Mouse (Mus musculus) midbrain, embryonic 14.5 days (tissue): ENCODE data around the gene Gatd1. TPM values are rescaled to one million over a fixed set of nuclear protein-coding genes. Genes with fewer than 3 reads are reported as not detected.

ENCODE experiments used
- ATAC-seq: fragments of 200-750 bp; cut with Nextera tagmentation; 2 replicates; pipeline ENCODE4 v1.8.0; 2017; ENCODE audit warnings: moderate number of reproducible peaks, moderate library complexity; ENCODE audit not compliant: low FRiP score, low TSS enrichment
- DNase-seq: peaks from one replicate; pipeline ENCODE4 v3.0.0-alpha.2; 2015
- H3K27ac ChIP-seq: fragments of 300-500 bp; sonication (generic); replicated peaks from 2 replicates; pipeline ENCODE4 v1.5.1; 2014; ENCODE audit warnings: mild to moderate bottlenecking, low read depth, low read length, moderate library complexity
- H3K27me3 ChIP-seq: fragments of 300-500 bp; sonication (generic); 2 replicates; pipeline ENCODE4 v1.6.1; 2014; ENCODE audit warnings: low read length, control low read depth, mixed read lengths; ENCODE audit not compliant: control insufficient read depth, insufficient read depth
- H3K36me3 ChIP-seq: fragments of 300-500 bp; sonication (generic); 2 replicates; pipeline ENCODE4 v1.6.1; 2014; ENCODE audit warnings: low read length, control low read depth; ENCODE audit not compliant: control insufficient read depth, insufficient read depth
- H3K4me1 ChIP-seq: fragments of 300-500 bp; sonication (generic); 2 replicates; pipeline ENCODE4 v1.6.1; 2014; ENCODE audit warnings: mild to moderate bottlenecking, antibody characterized with exemption, low read length, control low read depth; ENCODE audit not compliant: control insufficient read depth, insufficient read depth
- H3K4me2 ChIP-seq: fragments of 300-500 bp; sonication (generic); 2 replicates; pipeline ENCODE4 v1.6.1; 2014; ENCODE audit warnings: mild to moderate bottlenecking, low read length, moderate library complexity
- H3K4me3 ChIP-seq: fragments of 300-500 bp; sonication (generic); replicated peaks from 2 replicates; pipeline ENCODE4 v1.5.1; 2014; ENCODE audit warnings: low read depth, low read length
- H3K9ac ChIP-seq: fragments of 300-500 bp; sonication (generic); replicated peaks from 2 replicates; pipeline ENCODE4 v1.6.1; 2014; ENCODE audit warnings: mild to moderate bottlenecking, low read length, moderate library complexity
- H3K9me3 ChIP-seq: fragments of 300-500 bp; sonication (generic); 2 replicates; pipeline ENCODE4 v1.6.1; 2016; ENCODE audit warnings: low read length, control low read depth, mixed read lengths; ENCODE audit not compliant: control insufficient read depth
- WGBS: fragments of 180-500 bp; shearing (Covaris S2); extraction: QIAGEN DNeasy Blood & Tissue Kit; methylation state at CpG from one replicate; pipeline ENCODE4 v1.1.7; 2014; 5-methylcytosine and 5-hydroxymethylcytosine counted together
- polyA plus RNA-seq: library from polyadenylated mRNA; unstranded; fragments of >200 nt; fragmentation: Nextera tagmentation; extraction: Ambion mirVana; gene quantifications from 2 replicates; pipeline ENCODE4 v1.2.1, GENCODE M21; 2014

Gene Gatd1
- polyA plus RNA-seq, 1 experiment from 2014 or later, result 49.3 TPM

GRCm38 (mm10) chr7:141391625-141392551, 22.0 kb downstream of the Gatd1 start, which contains the start of gene Taldo1:
Taldo1 (plus strand) TSS chr7:141392199.
- peaks cover 13% of the 10 kb centered on the region for H3K4me1 ChIP-seq
- peak within 1 kb of the TSS; percentile 50 for H3K9ac ChIP-seq
- H3K27me3 ChIP-seq, result no peaks in the 10 kb centered on the region
- H3K27ac ChIP-seq, result peak within 1 kb of the TSS; percentile 66
- peak within 1 kb of the TSS; percentile 65 for H3K4me3 ChIP-seq
- no peaks in the 10 kb centered on the region for H3K9me3 ChIP-seq
- peaks cover 10% of the 10 kb centered on the region for H3K36me3 ChIP-seq
- ATAC-seq (peak; percentile 96), DNase-seq (peak; percentile 97)
- peak within 1 kb of the TSS; percentile 72 for H3K4me2 ChIP-seq
- under 1% methylated on average over 57 of the region's 57 CpGs for WGBS

DNA sequence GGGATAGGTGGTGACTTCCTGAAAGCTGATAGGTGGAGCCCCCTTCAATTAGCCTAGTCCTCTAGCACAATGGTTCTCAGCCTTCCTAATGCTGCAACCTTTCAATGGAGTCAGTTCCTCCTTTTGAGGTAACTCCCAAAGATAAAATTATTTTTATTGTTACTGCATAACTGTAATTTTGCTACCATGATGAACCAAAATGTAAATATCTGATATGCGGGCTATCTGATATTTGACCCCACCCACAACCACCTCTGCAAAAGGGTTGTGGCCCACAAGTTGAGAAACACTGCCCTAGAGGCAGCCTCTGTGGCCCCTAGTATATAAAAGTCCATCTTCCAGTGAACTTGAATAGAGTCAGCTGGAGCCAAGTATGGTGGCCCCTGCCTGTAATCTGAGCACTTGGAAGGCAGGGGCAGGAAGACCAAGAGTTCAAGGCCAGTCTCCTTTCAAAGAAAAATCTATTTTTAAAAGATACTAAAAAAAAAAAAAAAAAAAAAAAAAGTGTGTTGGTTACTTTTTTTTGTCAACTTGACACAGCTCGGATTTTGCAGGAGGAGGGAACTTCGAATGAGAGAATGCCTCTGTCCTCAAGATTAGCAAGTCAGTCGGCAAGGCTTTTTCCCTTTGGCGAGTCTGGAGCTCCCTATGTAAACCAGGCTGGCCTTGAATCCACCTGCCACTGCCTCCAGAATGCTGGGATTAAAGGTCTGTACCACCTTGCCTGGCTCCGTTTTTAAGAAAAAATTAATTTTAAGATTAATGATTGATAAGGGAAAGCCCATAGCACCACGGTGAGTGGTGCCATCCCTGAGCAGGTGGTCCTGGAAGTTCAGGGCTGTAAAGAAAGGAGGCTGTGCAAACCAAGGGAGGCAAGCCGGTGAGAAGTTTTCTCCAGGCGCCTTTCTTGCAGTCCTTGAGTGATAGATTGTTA, 23.3 kb downstream of the Gatd1 start:
- H3K27ac ChIP-seq, result no peak overlapping the region
- 58% methylated on average over 9 of the region's 9 CpGs for WGBS
- no peaks in the 10 kb centered on the region for H3K9me3 ChIP-seq
- no peak overlapping the region for H3K4me2 ChIP-seq
- H3K4me1 ChIP-seq, result peaks cover 13% of the 10 kb centered on the region
- ATAC-seq (no peak), DNase-seq (no peak)
- H3K4me3 ChIP-seq, result peak overlapping the region; percentile 65; the same call in 1 of the 2 replicates
- no peaks in the 10 kb centered on the region for H3K36me3 ChIP-seq
- H3K9ac ChIP-seq, result no peak overlapping the region
- no peaks in the 10 kb centered on the region for H3K27me3 ChIP-seq

- Histone ChIP-seq H3K36me3 (no peaks in the 10 kb centered on the region), H3K4me1 (peaks cover 13% of the 10 kb centered on the region), H3K27me3 (no peaks in the 10 kb centered on the region), H3K9ac (no peak overlapping the region), H3K4me3 (no peak overlapping the region), H3K9me3 (no peaks in the 10 kb centered on the region), H3K4me2 (no peak overlapping the region), H3K27ac (no peak overlapping the region)
- 52% methylated on average over 3 of the region's 3 CpGs for WGBS
- ATAC-seq (no peak), DNase-seq (no peak)
Observed at GRCm38 (mm10) chr7:141388487-141389109, 25.3 kb downstream of the Gatd1 start.

GRCm38 (mm10) chr7:141387807-141388486, 26.0 kb downstream of the Gatd1 start:
- WGBS, result 64% methylated on average over 2 of the region's 2 CpGs
- H3K9me3 ChIP-seq, result no peaks in the 10 kb centered on the region
- no peak overlapping the region for H3K9ac ChIP-seq
- H3K27me3 ChIP-seq, result no peaks in the 10 kb centered on the region
- no peak for DNase-seq
- no peak for ATAC-seq
- H3K4me2 ChIP-seq, result no peak overlapping the region
- no peak overlapping the region for H3K27ac ChIP-seq
- H3K36me3 ChIP-seq, result no peaks in the 10 kb centered on the region
- no peak overlapping the region for H3K4me3 ChIP-seq
- peaks cover 9% of the 10 kb centered on the region for H3K4me1 ChIP-seq

DNA sequence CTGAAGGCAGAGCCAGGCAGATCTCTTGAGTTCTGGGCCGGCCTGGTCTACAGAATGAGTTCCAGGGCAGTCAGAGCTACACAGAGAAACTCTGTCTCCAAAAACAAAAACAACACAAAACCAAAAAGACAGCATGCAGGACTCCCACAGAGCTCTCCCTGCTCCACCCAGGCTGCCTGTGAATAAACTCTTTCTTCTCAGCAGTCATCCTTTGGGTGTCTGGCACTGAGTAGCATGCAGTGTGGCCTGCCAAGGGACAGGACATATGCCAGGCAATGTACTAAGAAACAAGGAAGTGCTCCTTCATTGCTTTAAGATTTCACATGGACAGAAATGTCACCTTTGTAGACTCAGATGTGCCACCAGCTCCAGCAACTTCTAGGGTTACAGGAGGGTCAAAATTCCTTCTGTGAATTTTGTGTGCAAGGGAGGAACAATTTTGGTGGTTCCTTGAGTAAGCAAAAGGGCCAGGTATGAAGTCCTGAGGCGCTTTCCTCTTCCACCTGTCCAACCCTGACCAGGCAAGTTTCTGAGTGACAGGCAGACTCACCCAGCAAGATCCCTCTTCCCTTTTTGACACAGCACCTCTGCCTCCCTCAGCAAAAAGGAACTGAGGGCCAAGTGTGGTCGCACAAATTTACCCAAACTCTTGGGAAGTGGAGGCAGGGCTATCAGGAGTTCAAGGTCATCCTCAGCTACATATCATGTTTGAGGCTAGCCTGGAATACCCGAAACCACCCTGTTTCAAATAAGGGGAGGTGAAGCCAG, 32.7 kb downstream of the Gatd1 start:
- Histone ChIP-seq H3K4me2 (no peak overlapping the region), H3K36me3 (no peaks in the 10 kb centered on the region), H3K9ac (no peak overlapping the region), H3K27me3 (no peaks in the 10 kb centered on the region), H3K4me1 (no peaks in the 10 kb centered on the region), H3K9me3 (no peaks in the 10 kb centered on the region), H3K27ac (no peak overlapping the region), H3K4me3 (no peak overlapping the region)
- WGBS, result 81% methylated on average over 4 of the region's 4 CpGs
- no peak for ATAC-seq
- DNase-seq, result no peak

DNA sequence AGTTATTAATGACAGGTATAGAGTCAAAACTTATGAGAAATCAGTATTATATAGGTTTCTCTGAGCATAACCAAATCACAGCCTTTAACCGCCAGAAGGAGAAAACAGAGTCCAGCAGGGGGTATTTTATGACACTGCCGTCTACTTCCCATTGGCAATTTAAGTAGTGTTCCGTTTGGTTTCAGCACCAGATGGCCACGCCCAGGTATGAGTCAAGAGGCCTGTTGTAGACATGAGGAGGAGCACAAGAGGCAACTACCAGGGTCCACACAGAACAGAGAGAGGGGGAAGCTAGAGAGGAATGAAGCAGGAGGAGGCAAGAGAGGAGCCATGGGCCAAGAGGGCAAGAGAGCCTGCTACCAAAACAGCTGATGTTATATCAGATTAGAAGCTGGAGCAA, 34.4 kb downstream of the Gatd1 start:
- H3K27ac ChIP-seq, result no peak overlapping the region
- H3K4me2 ChIP-seq, result no peak overlapping the region
- 71% methylated on average over 4 of the region's 4 CpGs for WGBS
- no peaks in the 10 kb centered on the region for H3K4me1 ChIP-seq
- H3K27me3 ChIP-seq, result no peaks in the 10 kb centered on the region
- no peak for DNase-seq
- no peak overlapping the region for H3K9ac ChIP-seq
- no peaks in the 10 kb centered on the region for H3K36me3 ChIP-seq
- ATAC-seq, result no peak
- H3K9me3 ChIP-seq, result no peaks in the 10 kb centered on the region
- H3K4me3 ChIP-seq, result no peak overlapping the region

GRCm38 (mm10) chr7:141374399-141374798, 39.5 kb downstream of the Gatd1 start:
- Histone ChIP-seq H3K4me2 (no peak overlapping the region), H3K27ac (no peak overlapping the region), H3K9me3 (no peaks in the 10 kb centered on the region), H3K4me3 (no peak overlapping the region), H3K4me1 (no peaks in the 10 kb centered on the region), H3K36me3 (no peaks in the 10 kb centered on the region), H3K27me3 (no peaks in the 10 kb centered on the region), H3K9ac (no peak overlapping the region)
- ATAC-seq (no peak), DNase-seq (no peak)
